Comparison of ENCODE assay signal across 14 mouse cellular contexts in the genomic region with DNA sequence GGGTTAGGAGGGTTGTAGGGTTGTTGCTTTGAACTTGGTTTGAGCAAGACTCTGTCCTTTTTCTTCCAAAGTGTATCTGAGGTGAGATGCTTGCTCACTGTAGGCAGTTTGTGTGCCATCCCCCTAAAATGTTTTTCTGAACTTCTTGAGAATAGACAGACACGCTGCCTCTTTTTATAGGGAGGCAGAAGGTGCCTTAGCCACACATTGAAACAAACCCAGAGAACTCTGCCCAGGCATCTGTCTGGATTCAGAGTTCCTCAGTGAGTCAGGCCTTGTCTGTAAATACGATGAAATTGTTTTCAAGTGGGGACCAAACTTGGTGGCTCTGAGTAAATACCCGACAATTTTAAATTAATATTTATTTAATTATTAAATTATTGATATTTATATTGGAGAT. TPM values are rescaled to one million over a fixed set of nuclear protein-coding genes. Genes with fewer than 3 reads are reported as not detected.
"Had no signal": no experiment of that assay in that cellular context is flagged by ENCODE, and none has a peak within 500 bp of the region (broad histone marks: within the 10 kb centered on the region; RNA-seq: fewer than 3 reads in every experiment).

No protein-coding gene starts in this region.

- DNase-seq: lung, adult 18-20 months; thymus, adult 18-20 months had no signal

- H3K4me3 ChIP-seq: midbrain, embryonic 10.5 days; midbrain, embryonic 12.5 days; myocyte; neural tube, embryonic 13.5 days; neural tube, embryonic 15.5 days had no signal

- H3K4me1 ChIP-seq: midbrain, embryonic 10.5 days; midbrain, embryonic 12.5 days; neural tube, embryonic 13.5 days; neural tube, embryonic 15.5 days had no signal

- H3K27ac ChIP-seq: midbrain, embryonic 10.5 days; midbrain, embryonic 12.5 days; neural tube, embryonic 13.5 days; neural tube, embryonic 15.5 days had no signal

RNA-seq across cellular contexts. Expression of gene Cldn20, which starts 33.8 kb away (rescaled TPM):
- total RNA-seq: megakaryocyte-erythroid progenitor cell, adult 5-6 weeks had no signal
- polyA plus RNA-seq: lung, embryonic 14.5 days; lung, embryonic 16.5 days; midbrain, embryonic 10.5 days; midbrain, embryonic 12.5 days; midbrain, embryonic 14.5 days; neural tube, embryonic 11.5 days; neural tube, embryonic 13.5 days; neural tube, embryonic 15.5 days; stomach, embryonic 16.5 days; thymus, postnatal 0 days had no signal
